Mouse (Mus musculus): ENCODE results near the gene Pef1.

Gene Pef1

GRCm38 (mm10) chr4:130139214-130139492 is 36.8 kb downstream of the Pef1 start, which contains the start of gene Hcrtr1:
Gene Hcrtr1, minus strand, starts transcription at chr4:130139359.
- no peak for DNase-seq (ENCODE audit: low spot score)

GRCm38 (mm10) chr4:130140992-130141402 is 38.6 kb downstream of the Pef1 start:
- DNase-seq (ENCODE audit: low spot score) = peak; percentile 29

DNA sequence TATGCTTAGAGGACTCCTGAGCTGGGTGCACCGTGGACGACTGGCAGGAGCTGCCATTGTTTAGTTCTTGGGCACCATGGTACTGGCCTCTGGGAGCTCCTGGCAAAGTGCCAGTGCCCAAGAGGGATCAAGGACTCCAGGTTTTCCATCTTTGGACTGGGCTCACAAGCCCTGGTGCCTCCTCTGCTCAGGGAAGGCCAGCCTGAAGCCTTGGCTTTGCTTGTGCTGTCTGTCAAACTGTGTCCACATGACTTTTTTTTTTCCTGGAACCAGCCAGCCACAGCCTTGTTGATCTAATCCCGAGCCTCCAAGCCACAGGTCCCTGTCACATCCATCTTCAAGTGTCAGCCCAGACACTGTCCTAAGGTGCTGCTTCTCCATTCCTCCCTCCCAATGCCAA is 39.4 kb downstream of the Pef1 start:
- no peak for DNase-seq (ENCODE audit: low spot score)

GRCm38 (mm10) chr4:130148405-130148804 is 46.0 kb downstream of the Pef1 start:
- no peak for DNase-seq (ENCODE audit: low spot score)

- DNase-seq (ENCODE audit: low spot score) = no peak
Measured at GRCm38 (mm10) chr4:130154250-130154649, 51.9 kb downstream of the Pef1 start.

DNA sequence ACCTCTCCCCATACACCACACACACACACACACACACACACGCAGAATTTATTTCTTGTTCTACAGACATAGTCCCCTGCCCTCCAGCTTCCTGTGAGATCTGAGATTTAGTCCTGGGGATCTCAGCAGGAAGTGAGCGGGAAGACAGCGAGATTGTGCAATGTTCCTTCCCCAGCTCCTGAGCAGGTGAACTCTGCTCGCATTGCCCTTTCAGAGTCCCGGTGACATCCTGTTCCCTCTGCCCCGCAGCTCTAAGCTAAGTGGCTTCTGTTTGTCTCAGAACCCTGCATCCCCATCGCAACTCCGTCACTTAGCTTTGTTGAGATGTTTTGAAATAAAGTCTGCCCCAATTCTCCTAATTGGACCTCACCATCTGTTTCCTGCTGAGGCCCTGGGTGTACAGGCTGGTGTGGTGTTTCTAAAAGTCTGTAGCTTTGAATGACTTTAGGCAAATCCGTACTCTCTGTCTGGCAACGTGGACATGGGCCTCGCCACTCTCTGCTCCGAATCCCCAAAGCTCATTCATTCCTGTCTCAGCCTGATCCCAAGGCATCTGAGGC is 54.5 kb downstream of the Pef1 start:
- DNase-seq (ENCODE audit: low spot score) = no peak

DNA sequence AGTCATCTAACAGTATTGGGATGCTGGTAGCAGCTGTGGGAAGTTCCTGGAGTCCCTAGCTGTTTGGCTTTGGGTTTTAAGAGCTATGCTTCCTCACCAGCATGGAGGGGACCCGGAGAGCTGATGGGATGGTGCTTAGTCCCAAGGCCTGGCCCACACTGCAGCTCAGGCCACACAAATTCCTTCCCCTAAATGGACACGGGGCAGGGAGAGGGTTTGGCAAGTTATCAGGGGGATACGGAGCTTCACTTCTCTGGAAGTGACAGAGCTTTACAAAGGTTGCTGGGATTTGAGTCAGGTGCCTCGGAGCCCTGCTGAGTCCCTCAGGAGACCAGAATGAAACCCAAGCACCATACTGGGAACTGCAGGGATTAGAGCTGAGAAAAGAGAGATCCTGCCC is 59.0 kb downstream of the Pef1 start:
- DNase-seq (ENCODE audit: low spot score) = no peak

- DNase-seq (ENCODE audit: low spot score) = no peak
Measured at GRCm38 (mm10) chr4:130163391-130163861, 61.1 kb downstream of the Pef1 start.

GRCm38 (mm10) chr4:130164121-130164520 is 61.8 kb downstream of the Pef1 start:
- no peak for DNase-seq (ENCODE audit: low spot score)

DNA sequence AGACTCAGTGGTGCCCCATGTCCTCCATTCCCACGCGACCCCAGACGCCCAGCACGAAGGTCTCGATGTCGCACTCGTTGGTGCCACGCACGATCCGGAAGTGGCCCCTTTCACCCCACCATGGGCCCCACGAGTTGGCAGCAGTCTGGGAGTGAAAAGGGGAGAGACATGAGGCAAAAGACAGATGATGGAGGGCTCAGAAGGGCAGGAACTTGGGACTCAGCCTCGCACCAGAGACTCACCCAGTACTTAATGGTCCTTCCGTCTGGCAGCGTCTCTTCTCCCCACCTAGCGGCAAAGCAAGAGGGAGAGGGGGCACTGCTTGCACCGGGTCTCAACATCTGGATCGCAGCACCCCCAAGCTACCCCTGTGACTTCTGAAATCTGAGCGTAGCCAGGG is 63.7 kb downstream of the Pef1 start:
- no peak for DNase-seq (ENCODE audit: low spot score)

DNA sequence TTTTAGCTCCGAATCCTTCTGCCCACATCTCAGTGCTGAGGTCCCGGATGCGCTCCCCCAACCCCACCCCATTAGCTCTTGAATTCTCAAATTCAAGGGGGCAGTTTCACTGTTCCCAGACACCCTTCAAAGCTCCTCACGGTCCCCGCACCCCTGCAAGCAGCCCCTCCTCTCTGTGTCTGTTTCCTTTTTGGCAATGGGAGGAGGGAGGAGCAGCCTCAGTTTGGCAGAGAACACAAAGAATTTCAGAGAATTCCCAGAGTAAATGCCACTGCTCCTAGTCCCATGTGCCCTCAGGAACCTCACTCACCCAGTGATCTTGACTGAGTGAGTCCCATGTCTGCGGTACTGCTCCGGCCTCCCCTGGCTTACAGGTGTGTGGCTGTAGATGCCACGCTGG is 64.2 kb downstream of the Pef1 start:
- no peak for DNase-seq (ENCODE audit: low spot score)

DNA sequence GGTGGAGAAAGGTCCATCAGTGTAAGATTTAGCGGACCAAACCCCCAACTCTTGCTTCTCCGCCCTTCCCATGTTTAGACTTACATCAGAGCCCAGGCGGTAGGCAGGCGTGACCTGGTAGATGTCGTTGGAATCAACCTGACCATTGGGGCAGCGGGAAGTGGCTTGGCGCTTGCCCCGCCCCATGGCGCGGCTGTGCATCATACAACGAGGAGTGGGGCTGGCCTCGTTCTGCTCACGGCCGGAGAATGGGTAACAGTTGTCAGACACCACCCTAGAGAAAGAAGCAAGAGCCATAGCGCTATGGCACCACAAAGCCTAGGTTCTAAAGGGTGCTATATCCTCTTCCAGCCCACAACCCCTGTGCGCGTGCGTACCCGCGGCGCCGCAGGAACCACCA is 65.0 kb downstream of the Pef1 start:
- no peak for DNase-seq (ENCODE audit: low spot score)

GRCm38 (mm10) chr4:130167814-130168213 is 65.5 kb downstream of the Pef1 start:
- DNase-seq (ENCODE audit: low spot score) = no peak

- DNase-seq (ENCODE audit: low spot score) = no peak
Measured at GRCm38 (mm10) chr4:130168280-130169183, 66.2 kb downstream of the Pef1 start.

- no peak for DNase-seq (ENCODE audit: low spot score)
Measured at GRCm38 (mm10) chr4:130169411-130169971, 67.1 kb downstream of the Pef1 start.

DNA sequence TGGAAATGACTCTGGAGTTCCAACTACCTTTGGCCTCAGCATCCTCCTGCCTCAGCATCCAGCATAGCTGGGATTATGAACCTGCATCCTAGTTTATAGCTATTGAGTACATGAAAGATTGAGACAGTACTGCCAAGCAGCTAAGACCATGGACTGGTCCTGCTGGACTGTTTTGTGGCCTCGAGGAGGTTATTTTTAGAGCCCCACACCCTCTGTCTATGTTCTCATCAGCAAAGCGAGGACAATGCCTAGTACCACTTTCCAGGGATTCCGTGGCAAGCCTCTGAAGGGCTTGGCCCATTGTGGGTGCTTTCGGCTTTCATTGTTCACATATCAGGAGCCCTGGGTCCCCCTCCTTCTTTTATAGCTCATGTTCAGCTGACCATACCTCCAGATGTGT is 68.0 kb downstream of the Pef1 start:
- no peak for DNase-seq (ENCODE audit: low spot score)

- no peak for DNase-seq (ENCODE audit: low spot score)
Measured at GRCm38 (mm10) chr4:130171951-130172765, 69.8 kb downstream of the Pef1 start.

GRCm38 (mm10) chr4:130173060-130173822 is 70.9 kb downstream of the Pef1 start:
- no peak for DNase-seq (ENCODE audit: low spot score)

GRCm38 (mm10) chr4:130173911-130174311 is 71.6 kb downstream of the Pef1 start:
- no peak for DNase-seq (ENCODE audit: low spot score)

GRCm38 (mm10) chr4:130174335-130175031 is 72.1 kb downstream of the Pef1 start:
- DNase-seq (ENCODE audit: low spot score) = no peak

- DNase-seq (ENCODE audit: low spot score) = no peak
Measured at GRCm38 (mm10) chr4:130175072-130175711, 72.8 kb downstream of the Pef1 start, which contains the start of gene Tinagl1. Gene Tinagl1, minus strand, starts transcription at chr4:130175122.
